Mouse (Mus musculus) MEL (cell line): ENCODE data around the gene Crk. TPM values are rescaled to one million over a fixed set of nuclear protein-coding genes. Genes with fewer than 3 reads are reported as not detected.

Source experiments
- DNase-seq: peaks from one replicate; pipeline ENCODE4 v3.0.0; 2011; ENCODE audit warnings: low read depth, low spot score
- H3K27ac ChIP-seq: 2 replicates; pipeline ENCODE4 v1.5.1; 2012; ENCODE audit warnings: low read depth, mild to moderate bottlenecking, control low read depth, low read length, moderate library complexity; ENCODE audit not compliant: control insufficient read depth
- H3K27me3 ChIP-seq, 2 experiments: fragments of 150-350 bp in 1 of 2; sonication (generic) in 1 of 2; 2 replicates each; pipeline ENCODE4 v1.6.1; 2012; ENCODE audit warnings: low read length in 2 of 2, mild to moderate bottlenecking in 2 of 2, improper control_type of control experiment in 1 of 2, moderate library complexity in 1 of 2; ENCODE audit not compliant: insufficient read depth in 2 of 2, control insufficient read depth in 1 of 2
- H3K36me3 ChIP-seq, 2 experiments: 2 replicates each; pipeline ENCODE4 v1.6.1; 2012 to 2014; ENCODE audit warnings: low read length in 2 of 2, improper control_type of control experiment in 1 of 2, inconsistent platforms in 1 of 2, mild to moderate bottlenecking in 1 of 2; ENCODE audit not compliant: insufficient read depth in 2 of 2, control insufficient read depth in 1 of 2
- H3K4me1 ChIP-seq, 2 experiments: fragments of 150-350 bp in 1 of 2; sonication (generic) in 1 of 2; 2 replicates each; pipeline ENCODE4 v1.6.1; 2012; ENCODE audit warnings: low read length in 2 of 2, improper control_type of control experiment in 1 of 2, mild to moderate bottlenecking in 1 of 2; ENCODE audit not compliant: insufficient read depth in 2 of 2, control insufficient read depth in 1 of 2
- H3K4me3 ChIP-seq, 2 experiments: fragments of 150-350 bp in 1 of 2; sonication (generic) in 1 of 2; 2 replicates each; pipeline ENCODE4 v1.5.1; 2012; ENCODE audit warnings: low read depth in 2 of 2, low read length in 2 of 2, mild to moderate bottlenecking in 2 of 2, moderate library complexity in 2 of 2, control low read depth in 1 of 2, improper control_type of control experiment in 1 of 2; ENCODE audit not compliant: control insufficient read depth in 1 of 2, insufficient read depth in 1 of 2
- H3K79me2 ChIP-seq: 2 replicates; pipeline ENCODE4 v1.6.1; 2012; ENCODE audit warnings: mild to moderate bottlenecking, low read length, moderate library complexity; ENCODE audit not compliant: control insufficient read depth, poor library complexity, insufficient read depth
- H3K9ac ChIP-seq: 2 replicates; pipeline ENCODE4 v1.6.1; 2012; ENCODE audit warnings: low read depth, mild to moderate bottlenecking, control low read depth, low read length, moderate library complexity; ENCODE audit not compliant: control insufficient read depth, poor library complexity, severe bottlenecking
- H3K9me3 ChIP-seq: fragments of 150-350 bp; sonication (generic); replicated peaks from 2 replicates; pipeline ENCODE4 v1.6.1; 2012; ENCODE audit warnings: mild to moderate bottlenecking, low read length, improper control_type of control experiment, moderate library complexity; ENCODE audit not compliant: insufficient read depth
- CHD1 ChIP-seq: IDR thresholded peaks from 2 replicates; pipeline ENCODE4 v1.6.1; 2012; ENCODE audit warnings: low read depth, mild to moderate bottlenecking, inconsistent platforms, low read length, improper control_type of control experiment
- E2F4 ChIP-seq: IDR thresholded peaks from 2 replicates; pipeline ENCODE4 v1.6.1; 2011; ENCODE audit warnings: low read depth, low read length, improper control_type of control experiment, borderline replicate concordance
- ELF1 ChIP-seq: IDR thresholded peaks from 2 replicates; pipeline ENCODE4 v1.6.1; 2014; ENCODE audit warnings: low read depth, mild to moderate bottlenecking, inconsistent platforms, low read length, improper control_type of control experiment, moderate library complexity
- ETS1 ChIP-seq: IDR thresholded peaks from 2 replicates; pipeline ENCODE4 v1.6.1; 2012; ENCODE audit warnings: low read depth, mild to moderate bottlenecking, inconsistent platforms, low read length, improper control_type of control experiment, moderate library complexity
- GATA1 ChIP-seq: IDR thresholded peaks from 2 replicates; pipeline ENCODE4 v1.6.1; 2011; ENCODE audit warnings: low read depth, low read length, improper control_type of control experiment
- HCFC1 ChIP-seq: IDR thresholded peaks from 2 replicates; pipeline ENCODE4 v1.6.1; 2012; ENCODE audit warnings: low read depth, mild to moderate bottlenecking, inconsistent platforms, low read length, improper control_type of control experiment, moderate library complexity
- MAX ChIP-seq: IDR thresholded peaks from 2 replicates; pipeline ENCODE4 v1.6.1; 2011; ENCODE audit warnings: low read length, improper control_type of control experiment
- MEF2A ChIP-seq: IDR thresholded peaks from 2 replicates; pipeline ENCODE4 v1.6.1; 2014; ENCODE audit warnings: low read depth, mild to moderate bottlenecking, inconsistent platforms, low read length, improper control_type of control experiment; ENCODE audit not compliant: poor library complexity, insufficient replicate concordance, severe bottlenecking; ENCODE audit errors: extremely low read depth
- MXI1 ChIP-seq: IDR thresholded peaks from 2 replicates; pipeline ENCODE4 v1.6.1; 2011; ENCODE audit warnings: mild to moderate bottlenecking, low read depth, low read length, improper control_type of control experiment
- NELFE ChIP-seq: IDR thresholded peaks from 2 replicates; pipeline ENCODE4 v1.6.1; 2011; ENCODE audit warnings: low read depth, low read length, improper control_type of control experiment
- POLR2AphosphoS2 ChIP-seq: IDR thresholded peaks from 2 replicates; pipeline ENCODE4 v1.6.1; 2011; ENCODE audit warnings: low read length, improper control_type of control experiment
- SMC3 ChIP-seq: IDR thresholded peaks from 2 replicates; pipeline ENCODE4 v1.6.1; 2011; ENCODE audit warnings: low read depth, low read length, improper control_type of control experiment
- USF1 ChIP-seq: IDR thresholded peaks from 2 replicates; pipeline ENCODE4 v1.6.1; 2014; ENCODE audit warnings: low read depth, mild to moderate bottlenecking, inconsistent platforms, low read length, improper control_type of control experiment, moderate library complexity
- ZKSCAN1 ChIP-seq: IDR thresholded peaks from 2 replicates; pipeline ENCODE4 v1.6.1; 2012; ENCODE audit warnings: low read depth, mild to moderate bottlenecking, inconsistent platforms, low read length, improper control_type of control experiment, moderate library complexity
- ZNF384 ChIP-seq: IDR thresholded peaks from 2 replicates; pipeline ENCODE4 v1.6.1; 2012; ENCODE audit warnings: low read depth, mild to moderate bottlenecking, inconsistent platforms, low read length, improper control_type of control experiment
- polyA plus RNA-seq, 2 experiments: library from polyadenylated mRNA; stranded (reverse) in 1 of 2; unstranded in 1 of 2; fragments of >175 nt in 1 of 2; fragments of >200 nt in 1 of 2; gene quantifications; 2 replicates each; pipeline versions ENCODE4 v1.2.1 to v1.2.4; 2012; ENCODE audit warnings: low replicate concordance in 2 of 2, low read depth in 1 of 2; ENCODE audit not compliant: insufficient read length in 2 of 2, insufficient read depth in 1 of 2, missing spikeins in 1 of 2
- total RNA-seq: library from RNA; depleted of rRNA; stranded (reverse); fragments of 300-350 nt; gene quantifications from 2 replicates; pipeline ENCODE4 v1.2.3, GENCODE M21; 2012

Gene Crk
- total and polyA plus RNA-seq, 3 experiments = 33.8 to 68.0 (median 66.2) TPM

DNA sequence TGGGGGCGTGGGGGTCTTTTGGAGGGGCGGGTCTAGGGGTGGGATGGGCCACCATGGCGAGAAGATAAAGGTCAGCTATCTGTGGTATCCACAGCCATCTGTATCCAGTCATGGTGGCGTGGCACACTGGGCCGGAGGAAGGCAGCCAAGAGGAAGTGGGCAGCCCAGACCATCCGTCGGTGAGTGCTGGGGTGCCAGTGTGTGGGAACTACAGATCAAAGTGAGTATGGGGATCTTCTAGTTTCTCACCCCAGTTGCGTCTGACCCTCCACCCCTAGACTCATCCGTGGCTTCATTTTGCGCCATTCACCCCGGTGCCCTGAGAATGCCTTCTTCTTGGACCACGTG lies 9.2 kb upstream of the Crk start:
- H3K9me3 ChIP-seq = no peaks in the 10 kb centered on the region
- TF ChIP-seq ELF1 = no peak
- TF ChIP-seq, all 39 proteins: peak for 0
- H3K27me3 ChIP-seq = no peaks in the 10 kb centered on the region
- H3K27ac ChIP-seq = no peak overlapping the region
- peaks cover 0 to 3% of the 10 kb centered on the region in 2 experiments; a peak in 1 of 4 replicates for H3K36me3 ChIP-seq
- H3K9ac ChIP-seq = no peak overlapping the region
- DNase-seq = no peak
- no peak overlapping the region for H3K4me3 ChIP-seq
- H3K79me2 ChIP-seq = no peaks in the 10 kb centered on the region
- H3K4me1 ChIP-seq = no peaks in the 10 kb centered on the region; a peak in 1 of 4 replicates

DNA sequence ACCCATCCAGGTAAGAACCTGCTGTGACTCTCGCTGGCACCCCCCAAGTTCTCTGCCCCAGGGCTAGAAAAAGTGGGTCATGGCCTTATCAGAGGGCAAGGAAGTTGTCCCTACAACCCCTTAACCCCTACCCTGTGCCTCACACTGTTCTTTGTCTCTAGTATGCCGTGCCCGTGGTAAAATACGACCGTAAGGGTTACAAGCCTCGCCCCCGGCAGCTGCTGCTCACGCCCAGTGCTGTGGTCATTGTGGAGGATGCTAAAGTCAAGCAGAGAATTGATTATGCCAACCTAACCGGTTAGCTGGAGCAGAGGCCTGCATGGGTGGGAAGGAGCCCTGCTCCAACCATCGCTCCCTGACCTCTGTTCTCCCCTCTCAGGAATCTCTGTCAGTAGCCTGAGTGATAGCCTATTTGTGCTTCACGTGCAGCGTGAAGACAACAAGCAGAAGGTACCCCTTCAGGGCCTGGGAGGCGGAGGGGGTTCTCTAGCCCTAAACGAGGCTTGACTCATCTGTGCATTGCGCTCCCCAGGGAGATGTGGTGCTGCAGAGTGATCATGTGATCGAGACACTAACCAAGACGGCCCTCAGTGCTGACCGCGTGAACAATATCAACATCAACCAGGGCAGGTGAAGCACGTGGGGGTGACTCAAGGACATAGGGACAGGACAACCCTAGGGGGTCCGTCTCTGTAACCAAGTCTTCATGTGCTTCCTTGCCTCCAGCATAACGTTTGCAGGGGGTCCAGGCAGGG lies 7.5 kb upstream of the Crk start:
- Histone ChIP-seq H3K79me2 (no peaks in the 10 kb centered on the region), H3K9ac (no peak overlapping the region), H3K27ac (no peak overlapping the region), H3K36me3 (no peaks in the 10 kb centered on the region; a peak in 1 of 4 replicates), H3K9me3 (no peaks in the 10 kb centered on the region), H3K4me3 (no peak overlapping the region), H3K27me3 (no peaks in the 10 kb centered on the region), H3K4me1 (no peaks in the 10 kb centered on the region; a peak in 1 of 4 replicates)
- TF ChIP-seq HCFC1 (no peak), GATA1 (no peak), ZNF384 (no peak), ZKSCAN1 (no peak), CHD1 (no peak), NELFE (no peak), USF1 (no peak), MXI1 (no peak), SMC3 (no peak), E2F4 (no peak), POLR2AphosphoS2 (no peak), MAX (no peak), MEF2A (no peak)
- DNase-seq = no peak

DNA sequence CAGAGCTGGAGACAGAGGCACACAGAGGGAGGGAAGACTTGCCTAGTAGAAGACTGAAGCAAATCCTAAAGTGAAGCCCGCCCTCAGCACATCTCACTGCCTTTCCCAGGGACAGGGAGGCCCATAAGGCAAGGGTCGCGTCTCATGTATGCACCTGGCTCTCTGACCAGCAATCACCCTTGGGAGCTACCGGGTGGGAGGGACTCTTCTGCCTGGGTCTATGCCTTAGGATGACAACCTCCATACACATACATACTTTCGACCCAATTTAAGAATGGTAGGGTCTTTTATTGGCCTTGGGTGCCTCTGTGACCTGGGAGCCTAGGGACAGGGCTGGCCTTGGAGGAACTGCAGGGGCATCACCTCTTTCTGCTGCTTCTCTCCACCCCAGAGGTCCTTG lies 5.6 kb upstream of the Crk start:
- peaks cover 2 to 9% of the 10 kb centered on the region in 2 experiments for H3K4me1 ChIP-seq
- H3K9me3 ChIP-seq = no peaks in the 10 kb centered on the region
- no peak for DNase-seq
- no peak overlapping the region for H3K9ac ChIP-seq
- peak; percentile 3; the same call in 1 of the 2 replicates for TF ChIP-seq POLR2AphosphoS2
- TF ChIP-seq ETS1 = no peak
- H3K27ac ChIP-seq = no peak overlapping the region
- H3K36me3 ChIP-seq = peaks cover 0 to 8% of the 10 kb centered on the region in 2 experiments; a peak in 3 of 4 replicates
- H3K79me2 ChIP-seq = no peaks in the 10 kb centered on the region
- no peaks in the 10 kb centered on the region for H3K27me3 ChIP-seq
- H3K4me3 ChIP-seq = no peak overlapping the region
